Mouse (Mus musculus): ENCODE measurements around the gene Krt79. TPM values are rescaled to one million over a fixed set of nuclear protein-coding genes. Genes with fewer than 3 reads are reported as not detected.

Gene Krt79
- polyA plus RNA-seq (2015; fragmentation: Nextera tagmentation; extraction: Ambion mirVana), result 0.06 TPM in 1 of 2 replicates, not detected in the other

DNA sequence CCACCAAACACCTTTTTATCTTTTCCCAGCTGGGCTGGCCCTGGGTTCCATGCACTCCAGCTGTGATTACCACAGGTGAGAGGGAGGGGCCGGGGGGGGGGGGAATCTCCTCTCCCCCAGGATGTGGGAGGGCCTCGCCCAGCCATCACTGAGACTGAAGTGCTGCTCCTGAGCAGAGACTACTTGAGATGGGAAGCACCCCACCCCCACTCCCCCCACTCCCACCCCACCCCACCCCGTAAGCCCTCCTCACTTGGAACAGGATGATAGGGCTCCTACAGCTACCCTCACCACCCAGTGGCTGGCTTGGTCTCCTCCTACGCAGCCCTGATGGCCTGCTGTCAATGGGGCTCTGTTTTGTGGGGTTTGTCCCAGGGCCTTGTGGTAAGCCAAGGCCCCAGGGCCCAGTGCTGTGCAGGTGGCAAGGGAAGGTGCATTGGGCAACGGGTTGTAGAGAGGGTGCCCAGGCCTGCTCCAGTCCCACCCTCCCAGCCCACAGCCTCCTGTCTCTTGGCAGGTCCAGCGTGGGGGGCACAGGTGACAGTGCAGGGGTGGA is at the start of gene Krt79:
Gene Krt79, minus strand, starts transcription at position 51 of the 556 bp plus-strand sequence.
- Histone ChIP-seq H3K9ac (ENCODE audit: low read depth, low read length) (no peak within 1 kb of the TSS), H3K27ac (ENCODE audit: low read length) (no peak within 1 kb of the TSS), H3K9me3 (ENCODE audit: control insufficient read depth, low read length) (no peaks in the 10 kb centered on the region), H3K27me3 (replicated peaks; ENCODE audit: control insufficient read depth, insufficient read depth, low read length) (no peaks in the 10 kb centered on the region), H3K4me3 (ENCODE audit: low read length) (no peak within 1 kb of the TSS), H3K36me3 (ENCODE audit: control insufficient read depth, insufficient read depth, low read length) (no peaks in the 10 kb centered on the region), H3K4me2 (ENCODE audit: low read depth, low read length) (no peak within 1 kb of the TSS), H3K4me1 (ENCODE audit: control insufficient read depth, insufficient read depth, low read length) (0 out of 2 replicates have a peak, but pooled peaks cover 3% of the 10 kb centered on the region)
- 65% methylated on average over 6 of the region's 6 CpGs for WGBS
- no peak for ATAC-seq

DNA sequence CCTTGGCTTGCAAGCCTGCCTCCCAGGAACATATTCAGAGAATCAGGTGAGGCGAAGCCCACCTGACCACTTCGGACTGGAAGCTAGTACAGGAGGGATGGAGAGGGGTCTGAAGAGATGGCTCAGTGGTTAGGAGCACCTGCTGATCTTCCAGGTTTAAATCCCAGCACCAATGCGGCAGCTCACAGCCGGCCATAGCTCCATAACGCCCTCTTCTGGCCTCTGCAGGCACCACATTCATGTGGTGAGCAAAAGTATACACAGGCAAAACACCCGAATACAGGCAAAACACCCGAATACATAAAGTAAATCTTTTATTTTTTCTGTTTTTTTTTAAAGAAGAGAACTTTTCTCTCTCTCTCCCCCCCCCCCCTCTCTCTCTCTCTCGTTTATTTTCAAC is 48.6 kb upstream of the Krt79 start:
- Histone ChIP-seq H3K9me3 (ENCODE audit: control insufficient read depth, low read length) (no peaks in the 10 kb centered on the region), H3K4me3 (ENCODE audit: low read length) (no peak overlapping the region), H3K9ac (ENCODE audit: low read depth, low read length) (no peak overlapping the region), H3K4me2 (ENCODE audit: low read depth, low read length) (no peak overlapping the region), H3K27ac (ENCODE audit: low read length) (no peak overlapping the region), H3K27me3 (replicated peaks; ENCODE audit: control insufficient read depth, insufficient read depth, low read length) (no peaks in the 10 kb centered on the region), H3K36me3 (ENCODE audit: control insufficient read depth, insufficient read depth, low read length) (no peaks in the 10 kb centered on the region), H3K4me1 (ENCODE audit: control insufficient read depth, insufficient read depth, low read length) (peaks cover 11% of the 10 kb centered on the region; the same call in 1 of the 2 replicates)
- 67% methylated on average over 8 of the region's 8 CpGs for WGBS
- no peak for ATAC-seq

DNA sequence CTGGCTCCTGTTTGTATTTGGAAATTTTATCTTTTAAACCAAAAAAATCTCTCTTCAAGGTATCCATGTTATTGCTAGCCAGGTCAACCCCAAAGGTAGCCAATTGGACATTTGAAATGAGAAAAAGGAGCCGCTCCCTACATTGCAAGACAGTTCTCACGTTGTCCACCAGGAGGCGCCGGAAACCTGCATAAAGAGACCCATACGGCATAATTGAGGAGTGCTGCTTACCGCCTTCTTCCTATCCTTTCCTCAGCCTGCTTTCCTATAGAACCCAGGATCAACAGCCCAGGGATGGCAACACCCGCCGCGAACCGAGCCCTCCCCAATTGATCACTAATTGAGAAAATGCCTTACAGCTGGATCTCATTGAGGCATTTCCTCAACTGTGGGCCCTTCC is 48.0 kb upstream of the Krt79 start:
- Histone ChIP-seq H3K9ac (ENCODE audit: low read depth, low read length) (no peak overlapping the region), H3K27me3 (replicated peaks; ENCODE audit: control insufficient read depth, insufficient read depth, low read length) (no peaks in the 10 kb centered on the region), H3K9me3 (ENCODE audit: control insufficient read depth, low read length) (no peaks in the 10 kb centered on the region), H3K4me3 (ENCODE audit: low read length) (no peak overlapping the region), H3K4me1 (ENCODE audit: control insufficient read depth, insufficient read depth, low read length) (peaks cover 13% of the 10 kb centered on the region; the same call in 1 of the 2 replicates), H3K27ac (ENCODE audit: low read length) (no peak overlapping the region), H3K4me2 (ENCODE audit: low read depth, low read length) (peak overlapping the region; percentile 23; the same call in 1 of the 2 replicates), H3K36me3 (ENCODE audit: control insufficient read depth, insufficient read depth, low read length) (no peaks in the 10 kb centered on the region)
- no peak for ATAC-seq
- WGBS, result under 1% methylated on average over 10 of the region's 10 CpGs

DNA sequence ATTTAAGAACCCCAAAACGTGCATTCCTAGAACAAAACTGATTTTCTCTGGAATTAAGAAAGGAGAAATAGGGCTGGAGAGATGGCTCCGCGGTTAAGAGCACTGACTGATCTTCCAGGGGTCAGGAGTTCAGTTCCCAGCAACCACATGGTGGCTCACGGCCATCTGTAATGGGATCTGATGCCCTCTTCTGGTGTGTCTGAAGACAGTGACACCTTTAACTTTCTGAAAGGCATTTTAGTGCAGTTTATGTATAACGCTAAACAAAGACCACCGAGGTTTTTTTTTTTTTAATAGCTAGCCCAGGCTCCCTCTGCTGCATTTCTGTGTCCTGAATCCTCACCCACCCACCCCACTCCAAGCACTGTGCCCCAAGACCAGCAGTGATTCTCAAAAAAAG is 44.6 kb upstream of the Krt79 start:
- peak overlapping the region; percentile 47; the same call in 1 of the 2 replicates for H3K9ac ChIP-seq (ENCODE audit: low read depth, low read length)
- H3K36me3 ChIP-seq (ENCODE audit: control insufficient read depth, insufficient read depth, low read length), result no peaks in the 10 kb centered on the region
- H3K9me3 ChIP-seq (ENCODE audit: control insufficient read depth, low read length), result no peaks in the 10 kb centered on the region
- no peak for ATAC-seq
- H3K4me2 ChIP-seq (ENCODE audit: low read depth, low read length), result peak overlapping the region; percentile 48
- 12% methylated on average over 6 of the region's 6 CpGs for WGBS
- H3K4me1 ChIP-seq (ENCODE audit: control insufficient read depth, insufficient read depth, low read length), result peaks cover 12% of the 10 kb centered on the region; the same call in 1 of the 2 replicates
- no peak overlapping the region for H3K27ac ChIP-seq (ENCODE audit: low read length)
- no peaks in the 10 kb centered on the region for H3K27me3 ChIP-seq (replicated peaks; ENCODE audit: control insufficient read depth, insufficient read depth, low read length)
- H3K4me3 ChIP-seq (ENCODE audit: low read length), result no peak overlapping the region

DNA sequence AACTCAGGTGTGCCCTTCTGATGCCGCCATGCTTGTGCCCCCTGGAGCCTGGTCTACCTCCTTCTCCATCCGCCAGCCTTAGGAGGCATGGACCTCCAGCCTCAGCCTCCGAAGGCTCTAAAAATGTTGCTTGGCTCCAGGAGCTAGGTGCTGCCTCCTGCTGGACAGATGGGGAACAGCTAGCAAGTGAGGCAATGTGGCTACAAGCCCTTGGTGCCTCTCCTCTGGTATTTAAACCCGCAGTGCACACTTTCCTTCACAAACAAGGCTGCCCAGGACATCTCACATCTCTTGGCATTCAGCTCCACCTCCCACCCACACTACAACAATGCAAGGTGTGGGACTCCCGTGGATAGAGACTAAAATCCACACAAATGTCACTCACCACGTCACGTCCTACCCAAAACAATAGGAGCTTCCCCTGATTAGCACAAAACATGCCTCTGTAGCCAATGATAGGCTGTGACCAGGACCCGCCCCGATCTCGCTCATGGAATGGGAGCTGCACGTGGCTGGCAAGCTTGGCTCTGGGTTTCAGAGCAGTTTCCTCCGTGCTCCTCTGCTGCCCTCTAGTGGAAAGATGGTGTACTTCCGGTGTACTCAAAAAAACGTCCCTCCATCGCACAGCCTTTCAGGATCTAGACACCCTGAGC is 44.0 kb upstream of the Krt79 start:
- Histone ChIP-seq H3K4me2 (ENCODE audit: low read depth, low read length) (peak overlapping the region; percentile 48), H3K4me1 (ENCODE audit: control insufficient read depth, insufficient read depth, low read length) (peaks cover 12% of the 10 kb centered on the region; the same call in 1 of the 2 replicates), H3K36me3 (ENCODE audit: control insufficient read depth, insufficient read depth, low read length) (no peaks in the 10 kb centered on the region), H3K4me3 (ENCODE audit: low read length) (peak overlapping the region; percentile 25), H3K27me3 (replicated peaks; ENCODE audit: control insufficient read depth, insufficient read depth, low read length) (no peaks in the 10 kb centered on the region), H3K27ac (ENCODE audit: low read length) (peak overlapping the region; percentile 33), H3K9me3 (ENCODE audit: control insufficient read depth, low read length) (no peaks in the 10 kb centered on the region), H3K9ac (ENCODE audit: low read depth, low read length) (peak overlapping the region; percentile 47; the same call in 1 of the 2 replicates)
- peak; percentile 90 for ATAC-seq
- 3% methylated on average over 15 of the region's 15 CpGs for WGBS

DNA sequence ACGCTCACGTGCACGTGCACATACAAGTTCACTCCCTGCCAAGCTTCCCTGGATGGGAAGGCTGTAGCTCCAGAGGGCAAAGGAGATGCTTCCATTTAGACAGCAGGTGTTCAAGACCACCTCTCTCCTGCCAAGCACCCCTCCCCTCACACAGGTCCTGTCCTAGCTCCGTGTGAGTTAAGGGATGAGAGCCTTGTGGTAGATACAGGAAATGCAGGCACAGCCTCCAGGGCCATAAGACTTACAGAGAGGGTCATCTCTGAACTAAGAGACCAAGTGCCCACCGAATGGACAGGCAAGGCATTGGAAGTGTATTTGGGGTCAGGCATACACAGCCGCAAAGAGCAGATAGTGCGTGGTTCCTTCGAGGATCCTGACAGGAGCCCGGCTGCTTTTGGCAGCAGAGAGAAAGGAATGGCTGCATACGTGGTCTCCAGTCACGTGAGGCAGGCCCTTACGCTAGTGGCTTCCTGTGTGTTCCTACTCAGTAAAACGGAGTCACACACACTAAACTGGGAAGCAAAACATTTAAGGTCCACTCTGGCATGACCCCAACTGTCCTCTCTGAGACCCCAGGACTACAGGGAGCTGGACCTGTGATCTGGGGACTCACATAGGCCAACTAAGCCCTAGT is 43.3 kb upstream of the Krt79 start:
- 77% methylated on average over 13 of the region's 13 CpGs for WGBS
- Histone ChIP-seq H3K9ac (ENCODE audit: low read depth, low read length) (peak overlapping the region; percentile 21; the same call in 1 of the 2 replicates), H3K9me3 (ENCODE audit: control insufficient read depth, low read length) (no peaks in the 10 kb centered on the region), H3K4me2 (ENCODE audit: low read depth, low read length) (peak overlapping the region; percentile 48), H3K36me3 (ENCODE audit: control insufficient read depth, insufficient read depth, low read length) (no peaks in the 10 kb centered on the region), H3K4me3 (ENCODE audit: low read length) (no peak overlapping the region), H3K27ac (ENCODE audit: low read length) (peak overlapping the region; percentile 33), H3K27me3 (replicated peaks; ENCODE audit: control insufficient read depth, insufficient read depth, low read length) (no peaks in the 10 kb centered on the region), H3K4me1 (ENCODE audit: control insufficient read depth, insufficient read depth, low read length) (peaks cover 17% of the 10 kb centered on the region)
- ATAC-seq, result no peak

GRCm38 (mm10) chr15:101980849-101981248 is 40.7 kb upstream of the Krt79 start:
- Histone ChIP-seq H3K36me3 (ENCODE audit: control insufficient read depth, insufficient read depth, low read length) (no peaks in the 10 kb centered on the region), H3K27ac (ENCODE audit: low read length) (peak overlapping the region; percentile 6; the same call in 1 of the 2 replicates), H3K4me2 (ENCODE audit: low read depth, low read length) (no peak overlapping the region), H3K4me1 (ENCODE audit: control insufficient read depth, insufficient read depth, low read length) (peaks cover 42% of the 10 kb centered on the region), H3K27me3 (replicated peaks; ENCODE audit: control insufficient read depth, insufficient read depth, low read length) (no peaks in the 10 kb centered on the region), H3K9ac (ENCODE audit: low read depth, low read length) (peak overlapping the region; percentile 7), H3K9me3 (ENCODE audit: control insufficient read depth, low read length) (no peaks in the 10 kb centered on the region), H3K4me3 (ENCODE audit: low read length) (no peak overlapping the region)
- WGBS, result 42% methylated on average over 6 of the region's 6 CpGs
- peak; percentile 9 for ATAC-seq

DNA sequence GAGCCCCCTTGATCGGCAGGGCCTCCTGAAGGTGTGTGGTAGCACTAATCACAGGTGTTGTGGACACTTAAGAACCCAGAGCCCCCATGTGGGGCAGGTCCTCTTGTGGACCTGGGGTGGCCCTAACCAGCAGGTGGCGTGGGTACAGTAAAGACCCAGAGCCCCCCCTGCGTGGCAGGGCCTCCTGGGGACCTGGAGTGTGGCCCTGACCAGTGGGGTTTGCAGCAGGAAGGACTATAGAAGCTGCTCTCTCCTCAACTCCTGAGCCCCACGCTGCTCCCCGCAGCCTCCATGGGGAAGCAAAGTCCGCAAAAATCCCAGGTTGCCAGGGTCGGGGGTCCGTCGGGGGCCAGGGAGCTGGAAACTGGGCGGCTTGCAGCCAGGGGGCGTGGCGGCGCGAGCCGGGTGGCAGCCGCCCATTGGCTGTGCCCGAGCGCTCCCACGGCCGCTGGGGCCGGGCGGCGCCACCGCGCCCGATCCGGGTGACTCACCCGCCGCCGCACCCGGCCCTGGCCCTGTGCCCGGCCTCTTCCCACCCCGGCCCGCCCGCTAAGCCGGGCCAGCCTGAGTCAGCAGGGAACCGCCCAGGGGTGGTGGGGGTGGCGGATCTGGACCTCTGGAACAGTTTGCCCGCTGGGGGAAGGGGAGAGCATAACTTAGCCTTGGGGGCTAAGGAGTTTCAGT is 37.1 kb upstream of the Krt79 start:
- peak overlapping the region; percentile 99 for H3K27ac ChIP-seq (ENCODE audit: low read length)
- WGBS, result 3% methylated on average over 39 of the region's 39 CpGs

GRCm38 (mm10) chr15:101976641-101977040 is 36.5 kb upstream of the Krt79 start:
- H3K9me3 ChIP-seq (ENCODE audit: control insufficient read depth, low read length), result no peaks in the 10 kb centered on the region
- H3K4me2 ChIP-seq (ENCODE audit: low read depth, low read length), result peak overlapping the region; percentile 66
- H3K27me3 ChIP-seq (replicated peaks; ENCODE audit: control insufficient read depth, insufficient read depth, low read length), result no peaks in the 10 kb centered on the region
- peak overlapping the region; percentile 82 for H3K9ac ChIP-seq (ENCODE audit: low read depth, low read length)
- H3K4me3 ChIP-seq (ENCODE audit: low read length), result no peak overlapping the region
- peaks cover 54% of the 10 kb centered on the region for H3K4me1 ChIP-seq (ENCODE audit: control insufficient read depth, insufficient read depth, low read length)
- H3K27ac ChIP-seq (ENCODE audit: low read length), result peak overlapping the region; percentile 99
- no peaks in the 10 kb centered on the region for H3K36me3 ChIP-seq (ENCODE audit: control insufficient read depth, insufficient read depth, low read length)
- 38% methylated on average over 3 of the region's 3 CpGs for WGBS
- ATAC-seq, result no peak

More for the DNA sequence above, 37.1 kb upstream of the Krt79 start:
- H3K36me3 ChIP-seq (ENCODE audit: control insufficient read depth, insufficient read depth, low read length), result no peaks in the 10 kb centered on the region
- peak overlapping the region; percentile 33 for H3K4me3 ChIP-seq (ENCODE audit: low read length)
- H3K4me1 ChIP-seq (ENCODE audit: control insufficient read depth, insufficient read depth, low read length), result peaks cover 54% of the 10 kb centered on the region
- no peaks in the 10 kb centered on the region for H3K27me3 ChIP-seq (replicated peaks; ENCODE audit: control insufficient read depth, insufficient read depth, low read length)
- peak overlapping the region; percentile 66 for H3K4me2 ChIP-seq (ENCODE audit: low read depth, low read length)
- ATAC-seq, result peak; percentile 92
- H3K9ac ChIP-seq (ENCODE audit: low read depth, low read length), result peak overlapping the region; percentile 82
- H3K9me3 ChIP-seq (ENCODE audit: control insufficient read depth, low read length), result no peaks in the 10 kb centered on the region

Data from intestine, embryonic 16.5 days (tissue).